Mouse (Mus musculus) lung, postnatal 0 days (tissue): ENCODE data around the gene Ttpal. TPM values are rescaled to one million over a fixed set of nuclear protein-coding genes. Genes with fewer than 3 reads are reported as not detected.

Experiments used
- ATAC-seq: fragments of 200-750 bp; cut with Nextera tagmentation; 2 replicates; pipeline ENCODE4 v1.8.0; 2017; ENCODE audit warnings: moderate library complexity
- DNase-seq: peaks from one replicate; pipeline ENCODE4 v3.0.0-alpha.2; 2016; ENCODE audit warnings: low spot score
- H3K27ac ChIP-seq: fragments of 300-500 bp; sonication (generic); 2 replicates; pipeline ENCODE4 v1.5.1; 2014; ENCODE audit warnings: antibody characterized with exemption, mild to moderate bottlenecking, low read length, mixed read lengths
- H3K27me3 ChIP-seq: fragments of 300-500 bp; sonication (generic); replicated peaks from 2 replicates; pipeline ENCODE4 v1.6.1; 2014; ENCODE audit warnings: low read length, mixed read lengths; ENCODE audit not compliant: insufficient read depth
- H3K36me3 ChIP-seq: fragments of 300-500 bp; sonication (generic); 2 replicates; pipeline ENCODE4 v1.6.1; 2014; ENCODE audit warnings: low read length, mixed read lengths; ENCODE audit not compliant: insufficient read depth
- H3K4me1 ChIP-seq: fragments of 300-500 bp; sonication (generic); 2 replicates; pipeline ENCODE4 v1.6.1; 2014; ENCODE audit warnings: antibody characterized with exemption, low read depth, low read length, mixed read lengths; ENCODE audit not compliant: insufficient read depth
- H3K4me2 ChIP-seq: fragments of 300-500 bp; sonication (generic); replicated peaks from 2 replicates; pipeline ENCODE4 v1.6.1; 2014; ENCODE audit warnings: low read depth, mild to moderate bottlenecking, low read length, moderate library complexity, mixed read lengths
- H3K4me3 ChIP-seq: fragments of 300-500 bp; sonication (generic); 2 replicates; pipeline ENCODE4 v1.5.1; 2014; ENCODE audit warnings: low read depth, low read length
- H3K9ac ChIP-seq: fragments of 300-500 bp; sonication (generic); replicated peaks from 2 replicates; pipeline ENCODE4 v1.6.1; 2014; ENCODE audit warnings: low read depth, mild to moderate bottlenecking
- H3K9me3 ChIP-seq: fragments of 300-500 bp; sonication (generic); 2 replicates; pipeline ENCODE4 v1.6.1; 2016; ENCODE audit warnings: low read length, mixed read lengths
- CTCF ChIP-seq: IDR thresholded peaks from 2 replicates; pipeline ENCODE4 v1.5.1; 2016; ENCODE audit warnings: antibody characterized with exemption, mild to moderate bottlenecking
- EP300 ChIP-seq: IDR thresholded peaks from 2 replicates; pipeline ENCODE4 v1.6.1; 2016; ENCODE audit warnings: antibody characterized with exemption, mild to moderate bottlenecking, control low read depth
- WGBS: fragments of 180-500 bp; shearing (Covaris S2); extraction: QIAGEN DNeasy Blood & Tissue Kit; methylation state at CpG from one replicate; pipeline ENCODE4 v1.1.7; 2014; 5-methylcytosine and 5-hydroxymethylcytosine counted together
- polyA plus RNA-seq: library from polyadenylated mRNA; unstranded; fragments of >200 nt; fragmentation: Nextera tagmentation; extraction: Ambion mirVana; gene quantifications from 2 replicates; pipeline ENCODE4 v1.2.1, GENCODE M21; 2015

Ttpal gene
- 17.2 and 20.0 TPM in 2 replicates for polyA plus RNA-seq

GRCm38 (mm10) chr2:163602101-163602971 lies at the start of gene Ttpal:
TSS of gene Ttpal (plus strand) at chr2:163602314.
- H3K4me2 ChIP-seq = peak within 1 kb of the TSS; percentile 92
- no peaks in the 10 kb centered on the region for H3K36me3 ChIP-seq
- DNase-seq (peak; percentile 95), ATAC-seq (peak; percentile 93)
- peak within 1 kb of the TSS; percentile 97 for H3K9ac ChIP-seq
- peak within 1 kb of the TSS; percentile 96 for H3K27ac ChIP-seq
- H3K27me3 ChIP-seq = no peaks in the 10 kb centered on the region
- peaks cover 3% of the 10 kb centered on the region; the same call in 1 of the 2 replicates for H3K4me1 ChIP-seq
- under 1% methylated on average over 57 of the region's 57 CpGs for WGBS
- peak within 1 kb of the TSS; percentile 82 for H3K4me3 ChIP-seq
- no peaks in the 10 kb centered on the region for H3K9me3 ChIP-seq
- TF ChIP-seq CTCF (peak; percentile 76), EP300 (no peak)

- no peak overlapping the region for H3K4me3 ChIP-seq
- H3K27ac ChIP-seq = no peak overlapping the region
- no peaks in the 10 kb centered on the region for H3K9me3 ChIP-seq
- WGBS = 59% methylated on average over 8 of the region's 8 CpGs
- DNase-seq (no peak), ATAC-seq (no peak)
- H3K27me3 ChIP-seq = no peaks in the 10 kb centered on the region
- H3K36me3 ChIP-seq = no peaks in the 10 kb centered on the region
- no peak overlapping the region for H3K9ac ChIP-seq
- TF ChIP-seq EP300 (no peak), CTCF (no peak)
- H3K4me2 ChIP-seq = no peak overlapping the region
- no peaks in the 10 kb centered on the region for H3K4me1 ChIP-seq
Observed at GRCm38 (mm10) chr2:163552518-163552929, 49.6 kb upstream of the Ttpal start.

- Histone ChIP-seq H3K4me1 (no peaks in the 10 kb centered on the region), H3K9me3 (no peaks in the 10 kb centered on the region), H3K27me3 (no peaks in the 10 kb centered on the region), H3K4me3 (no peak overlapping the region), H3K36me3 (no peaks in the 10 kb centered on the region), H3K9ac (no peak overlapping the region), H3K4me2 (no peak overlapping the region), H3K27ac (no peak overlapping the region)
- TF ChIP-seq CTCF (no peak), EP300 (no peak)
- DNase-seq = no peak
- 62% methylated on average over 4 of the region's 4 CpGs for WGBS
- no peak for ATAC-seq
Observed at GRCm38 (mm10) chr2:163554425-163554982, 47.6 kb upstream of the Ttpal start.

- ATAC-seq = no peak
Observed at GRCm38 (mm10) chr2:163554996-163555395, 47.1 kb upstream of the Ttpal start.

GRCm38 (mm10) chr2:163555417-163555816 lies 46.7 kb upstream of the Ttpal start:
- Histone ChIP-seq H3K4me1 (no peaks in the 10 kb centered on the region), H3K4me2 (no peak overlapping the region), H3K36me3 (no peaks in the 10 kb centered on the region), H3K9me3 (no peaks in the 10 kb centered on the region), H3K4me3 (no peak overlapping the region), H3K9ac (no peak overlapping the region), H3K27ac (no peak overlapping the region), H3K27me3 (no peaks in the 10 kb centered on the region)
- no peak for TF ChIP-seq EP300
- TF ChIP-seq CTCF = no peak
- no peak for ATAC-seq
- DNase-seq = no peak
- WGBS = 28% methylated on average over 13 of the region's 13 CpGs

More at GRCm38 (mm10) chr2:163554996-163555395, 47.1 kb upstream of the Ttpal start:
- no peak for DNase-seq
- Histone ChIP-seq H3K9ac (no peak overlapping the region), H3K4me1 (no peaks in the 10 kb centered on the region), H3K27ac (no peak overlapping the region), H3K36me3 (no peaks in the 10 kb centered on the region), H3K9me3 (no peaks in the 10 kb centered on the region), H3K4me3 (no peak overlapping the region), H3K4me2 (no peak overlapping the region), H3K27me3 (no peaks in the 10 kb centered on the region)
- no peak for TF ChIP-seq CTCF
- TF ChIP-seq EP300 = no peak
- 56% methylated on average over 6 of the region's 6 CpGs for WGBS

- Histone ChIP-seq H3K4me1 (no peaks in the 10 kb centered on the region), H3K9me3 (no peaks in the 10 kb centered on the region), H3K4me3 (no peak overlapping the region), H3K27ac (no peak overlapping the region), H3K4me2 (no peak overlapping the region), H3K27me3 (no peaks in the 10 kb centered on the region), H3K9ac (no peak overlapping the region), H3K36me3 (no peaks in the 10 kb centered on the region)
- 57% methylated on average over 1 of the region's 1 CpGs for WGBS
- ATAC-seq (no peak), DNase-seq (no peak)
- no peak for TF ChIP-seq CTCF
- no peak for TF ChIP-seq EP300
Observed at GRCm38 (mm10) chr2:163558548-163558947, 43.6 kb upstream of the Ttpal start.
